Mouse (Mus musculus): ENCODE results near the gene Plcxd2.

The Plcxd2 gene

GRCm38 (mm10) chr16:46010153-46010905 is at the start of gene Plcxd2:
Plcxd2 (minus strand) TSS chr16:46010218.
- DNase-seq (ENCODE audit: extremely low read depth, low read depth), result peak; percentile 54

- DNase-seq (ENCODE audit: extremely low read depth, low read depth), result no peak
Measured at GRCm38 (mm10) chr16:46046906-46047305, 36.9 kb upstream of the Plcxd2 start.

GRCm38 (mm10) chr16:46036261-46036660 is 26.2 kb upstream of the Plcxd2 start:
- DNase-seq (ENCODE audit: extremely low read depth, low read depth), result no peak

- DNase-seq (ENCODE audit: extremely low read depth, low read depth), result no peak
Measured at GRCm38 (mm10) chr16:46033896-46034295, 23.9 kb upstream of the Plcxd2 start.

- DNase-seq (ENCODE audit: extremely low read depth, low read depth), result no peak
Measured at GRCm38 (mm10) chr16:46022958-46023491, 13.0 kb upstream of the Plcxd2 start.

GRCm38 (mm10) chr16:46022189-46022928 is 12.3 kb upstream of the Plcxd2 start:
- DNase-seq (ENCODE audit: extremely low read depth, low read depth), result peak; percentile 47

GRCm38 (mm10) chr16:46021302-46021701 is 11.3 kb upstream of the Plcxd2 start:
- DNase-seq (ENCODE audit: extremely low read depth, low read depth), result no peak

- DNase-seq (ENCODE audit: extremely low read depth, low read depth), result no peak
Measured at GRCm38 (mm10) chr16:46020396-46020795, 10.4 kb upstream of the Plcxd2 start.

GRCm38 (mm10) chr16:46019799-46020198 is 9.8 kb upstream of the Plcxd2 start:
- DNase-seq (ENCODE audit: extremely low read depth, low read depth), result no peak

GRCm38 (mm10) chr16:46019359-46019758 is 9.3 kb upstream of the Plcxd2 start:
- no peak for DNase-seq (ENCODE audit: extremely low read depth, low read depth)

- DNase-seq (ENCODE audit: extremely low read depth, low read depth), result no peak
Measured at GRCm38 (mm10) chr16:46011696-46012095, 1.7 kb upstream of the Plcxd2 start.

GRCm38 (mm10) chr16:46010906-46011220 is 845 bp upstream of the Plcxd2 start:
- no peak for DNase-seq (ENCODE audit: extremely low read depth, low read depth)

- no peak for DNase-seq (ENCODE audit: extremely low read depth, low read depth)
Measured at GRCm38 (mm10) chr16:46009717-46010116, 301 bp downstream of the Plcxd2 start.

GRCm38 (mm10) chr16:46008766-46009165 is 1.3 kb downstream of the Plcxd2 start:
- no peak for DNase-seq (ENCODE audit: extremely low read depth, low read depth)

GRCm38 (mm10) chr16:46008036-46008605 is 1.9 kb downstream of the Plcxd2 start:
- DNase-seq (ENCODE audit: extremely low read depth, low read depth), result no peak

GRCm38 (mm10) chr16:46006261-46006660 is 3.8 kb downstream of the Plcxd2 start:
- DNase-seq (ENCODE audit: extremely low read depth, low read depth), result no peak

GRCm38 (mm10) chr16:46001550-46002166 is 8.4 kb downstream of the Plcxd2 start:
- DNase-seq (ENCODE audit: extremely low read depth, low read depth), result no peak

- no peak for DNase-seq (ENCODE audit: extremely low read depth, low read depth)
Measured at GRCm38 (mm10) chr16:46000976-46001375, 9.0 kb downstream of the Plcxd2 start.

- no peak for DNase-seq (ENCODE audit: extremely low read depth, low read depth)
Measured at GRCm38 (mm10) chr16:45999374-46000191, 10.4 kb downstream of the Plcxd2 start.

- no peak for DNase-seq (ENCODE audit: extremely low read depth, low read depth)
Measured at GRCm38 (mm10) chr16:45998231-45998630, 11.8 kb downstream of the Plcxd2 start.

Measured in MEL-GATA-1-ER (cell line).